Mouse (Mus musculus) stomach, postnatal 0 days (tissue): Measurements from ENCODE around the gene Olfr98. TPM values are rescaled to one million over a fixed set of nuclear protein-coding genes. Genes with fewer than 3 reads are reported as not detected.
"Not testable (repeated sequence)": the region's sequence is repeated elsewhere in the genome, so short reads cannot be mapped to it uniquely, and the experiment has no call there.

ENCODE experiments used
- ATAC-seq: fragments of 200-750 bp; cut with Nextera tagmentation; 2 replicates; pipeline ENCODE4 v1.8.0; 2017; ENCODE audit not compliant: low FRiP score, low TSS enrichment
- DNase-seq: peaks from one replicate; pipeline ENCODE4 v3.0.0-alpha.2; 2016; ENCODE audit warnings: low spot score
- H3K27ac ChIP-seq: fragments of 300-500 bp; sonication (generic); replicated peaks from 2 replicates; pipeline ENCODE4 v1.5.1; 2014; ENCODE audit warnings: mild to moderate bottlenecking, control low read depth
- H3K27me3 ChIP-seq: fragments of 300-500 bp; sonication (generic); 2 replicates; pipeline ENCODE4 v1.6.1; 2014; ENCODE audit warnings: low read length; ENCODE audit not compliant: control insufficient read depth, insufficient read depth
- H3K36me3 ChIP-seq: fragments of 300-500 bp; sonication (generic); 2 replicates; pipeline ENCODE4 v1.6.1; 2014; ENCODE audit warnings: low read length, mixed read lengths; ENCODE audit not compliant: control insufficient read depth, insufficient read depth
- H3K4me1 ChIP-seq: fragments of 300-500 bp; sonication (generic); replicated peaks from 2 replicates; pipeline ENCODE4 v1.6.1; 2014; ENCODE audit warnings: antibody characterized with exemption; ENCODE audit not compliant: control insufficient read depth, insufficient read depth
- H3K4me2 ChIP-seq: fragments of 300-500 bp; sonication (generic); replicated peaks from 2 replicates; pipeline ENCODE4 v1.6.1; 2014; ENCODE audit warnings: low read depth, mild to moderate bottlenecking, control low read depth, moderate library complexity
- H3K4me3 ChIP-seq: fragments of 300-500 bp; sonication (generic); 2 replicates; pipeline ENCODE4 v1.5.1; 2014; ENCODE audit warnings: low read depth, low read length, control low read depth
- H3K9ac ChIP-seq: fragments of 300-500 bp; sonication (generic); 2 replicates; pipeline ENCODE4 v1.6.1; 2014; ENCODE audit warnings: mild to moderate bottlenecking, low read length, control low read depth, mixed read lengths
- H3K9me3 ChIP-seq: fragments of 300-500 bp; sonication (generic); 2 replicates; pipeline ENCODE4 v1.6.1; 2016; ENCODE audit warnings: low read length; ENCODE audit not compliant: control insufficient read depth
- CTCF ChIP-seq: IDR thresholded peaks from 2 replicates; pipeline ENCODE4 v1.5.1; 2016; ENCODE audit warnings: antibody characterized with exemption, low read depth, mild to moderate bottlenecking, moderate library complexity
- EP300 ChIP-seq: optimal IDR thresholded peaks from 2 replicates; pipeline ENCODE3; 2016; ENCODE audit warnings: antibody characterized with exemption
- WGBS: fragments of 180-500 bp; shearing (Covaris S2); extraction: QIAGEN DNeasy Blood & Tissue Kit; methylation state at CpG from one replicate; pipeline ENCODE4 v1.1.7; 2014; 5-methylcytosine and 5-hydroxymethylcytosine counted together
- polyA plus RNA-seq: library from polyadenylated mRNA; unstranded; fragments of >200 nt; fragmentation: Nextera tagmentation; extraction: Ambion mirVana; gene quantifications from 2 replicates; pipeline ENCODE4 v1.2.1, GENCODE M21; 2015

Olfr98 gene
- polyA plus RNA-seq, 1 experiment from 2014 or later: not detected

DNA sequence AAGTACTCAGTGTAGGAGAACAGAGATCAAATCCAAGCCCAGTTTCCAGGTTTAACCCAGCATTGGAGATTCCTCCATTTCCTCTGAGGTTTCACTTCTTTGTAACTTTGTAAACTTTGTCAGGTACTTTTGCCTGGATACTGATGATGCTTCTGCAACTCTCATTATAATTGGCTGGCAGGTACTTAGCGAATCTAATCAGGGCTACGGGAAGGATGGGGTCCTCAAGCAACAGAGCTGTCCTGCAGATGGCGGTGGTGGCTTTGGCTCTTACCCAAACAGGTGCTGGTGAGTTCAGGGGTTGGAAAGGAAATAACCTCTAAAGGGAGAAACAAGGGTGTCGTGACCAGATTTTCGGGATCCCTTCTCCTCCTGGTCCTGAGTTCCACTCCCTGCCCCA lies 16.8 kb downstream of the Olfr98 start:
- DNase-seq: peak; percentile 29
- Histone ChIP-seq H3K36me3 (no peaks in the 10 kb centered on the region), H3K9ac (no peak overlapping the region), H3K4me2 (no peak overlapping the region), H3K4me1 (no peaks in the 10 kb centered on the region), H3K27ac (no peak overlapping the region), H3K4me3 (no peak overlapping the region), H3K9me3 (no peaks in the 10 kb centered on the region), H3K27me3 (no peaks in the 10 kb centered on the region)
- peak; percentile 60; the same call in 1 of the 2 replicates for ATAC-seq
- 30% methylated on average over 5 of the region's 5 CpGs for WGBS
- TF ChIP-seq EP300 (no peak), CTCF (peak; percentile 20; the same call in 1 of the 2 replicates)

DNA sequence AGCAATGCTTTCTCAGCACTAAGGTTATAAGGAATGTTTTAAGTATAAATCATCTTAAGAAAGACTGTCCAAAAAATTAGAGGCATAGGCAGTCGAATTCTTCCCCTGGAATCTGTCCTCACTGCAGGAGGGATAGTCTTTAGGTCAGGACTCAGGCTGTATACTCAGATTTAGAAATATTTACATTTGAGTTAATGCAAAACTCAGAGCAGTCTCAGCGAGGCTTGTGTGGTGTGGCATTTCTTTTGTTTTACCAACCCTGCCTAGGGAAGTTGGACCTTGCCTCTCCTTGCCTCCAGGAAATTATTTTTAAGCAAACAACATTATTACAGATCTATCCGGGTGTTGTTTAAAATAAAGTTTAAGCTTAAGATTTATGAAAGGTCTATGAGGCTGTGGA lies 21.4 kb downstream of the Olfr98 start:
- peak; percentile 15 for DNase-seq
- TF ChIP-seq CTCF (no peak), EP300 (no peak)

DNA sequence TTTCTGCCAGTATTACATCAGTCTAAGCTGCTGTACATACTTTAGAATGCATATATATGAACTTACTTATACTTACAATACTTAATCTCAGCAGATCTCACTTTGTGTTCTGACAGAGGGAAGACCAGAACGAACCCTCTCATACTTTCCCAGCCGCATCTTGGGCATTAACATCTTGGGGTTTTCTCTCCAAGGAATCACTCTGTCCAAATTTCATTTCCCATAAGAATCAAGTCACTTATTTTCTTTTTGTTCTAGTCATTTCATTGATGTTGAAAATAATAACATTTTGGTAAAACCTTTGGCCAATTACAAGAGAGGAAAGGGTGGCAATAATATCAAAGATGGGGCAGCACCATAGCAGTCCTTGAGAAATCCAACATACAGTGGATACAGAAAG lies 26.3 kb downstream of the Olfr98 start, which contains the start of gene Olfr97:
TSS of gene Olfr97 (minus strand) at position 101 of the 400 bp plus-strand sequence.
- not testable (repeated sequence) for H3K36me3 ChIP-seq, H3K27me3 ChIP-seq, H3K9me3 ChIP-seq, H3K4me2 ChIP-seq, ATAC-seq, H3K9ac ChIP-seq, H3K4me1 ChIP-seq, H3K4me3 ChIP-seq, H3K27ac ChIP-seq, DNase-seq
- 86% methylated on average over 2 of the region's 2 CpGs for WGBS

More for the DNA sequence above, 21.4 kb downstream of the Olfr98 start:
- no peak overlapping the region for H3K9ac ChIP-seq
- ATAC-seq: peak; percentile 69; the same call in 1 of the 2 replicates
- no peak overlapping the region for H3K4me2 ChIP-seq
- H3K27ac ChIP-seq: no peak overlapping the region
- no peaks in the 10 kb centered on the region for H3K9me3 ChIP-seq
- WGBS: 8% methylated on average over 3 of the region's 3 CpGs
- H3K4me3 ChIP-seq: no peak overlapping the region
- H3K27me3 ChIP-seq: no peaks in the 10 kb centered on the region
- H3K4me1 ChIP-seq: no peaks in the 10 kb centered on the region
- H3K36me3 ChIP-seq: no peaks in the 10 kb centered on the region

DNA sequence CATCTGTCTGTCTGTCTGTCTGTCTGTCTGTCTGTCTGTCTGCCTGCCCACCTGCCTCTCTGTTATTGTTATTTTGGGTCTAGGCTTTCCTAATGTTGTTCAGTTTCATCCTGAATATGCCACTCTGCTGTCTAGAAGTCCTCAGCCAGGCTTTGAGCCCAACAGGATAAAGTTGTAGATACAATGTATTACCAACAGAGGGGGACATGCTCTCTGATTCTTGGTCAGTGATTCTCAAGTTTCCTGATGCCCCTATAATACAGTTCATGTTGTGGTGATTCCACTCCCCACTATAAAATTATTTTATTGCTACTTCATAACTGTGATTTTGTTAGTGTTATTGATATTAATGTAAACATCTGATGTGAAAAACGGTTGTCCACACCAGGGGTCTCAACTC lies 41.7 kb downstream of the Olfr98 start:
- TF ChIP-seq EP300 (no peak), CTCF (peak; percentile 64)
- Histone ChIP-seq H3K36me3 (no peaks in the 10 kb centered on the region), H3K4me3 (no peak overlapping the region), H3K9me3 (no peaks in the 10 kb centered on the region), H3K9ac (no peak overlapping the region), H3K27ac (no peak overlapping the region), H3K4me1 (no peaks in the 10 kb centered on the region), H3K4me2 (no peak overlapping the region), H3K27me3 (no peaks in the 10 kb centered on the region)
- ATAC-seq (no peak), DNase-seq (no peak)
- 23% methylated on average over 1 of the region's 1 CpGs for WGBS

DNA sequence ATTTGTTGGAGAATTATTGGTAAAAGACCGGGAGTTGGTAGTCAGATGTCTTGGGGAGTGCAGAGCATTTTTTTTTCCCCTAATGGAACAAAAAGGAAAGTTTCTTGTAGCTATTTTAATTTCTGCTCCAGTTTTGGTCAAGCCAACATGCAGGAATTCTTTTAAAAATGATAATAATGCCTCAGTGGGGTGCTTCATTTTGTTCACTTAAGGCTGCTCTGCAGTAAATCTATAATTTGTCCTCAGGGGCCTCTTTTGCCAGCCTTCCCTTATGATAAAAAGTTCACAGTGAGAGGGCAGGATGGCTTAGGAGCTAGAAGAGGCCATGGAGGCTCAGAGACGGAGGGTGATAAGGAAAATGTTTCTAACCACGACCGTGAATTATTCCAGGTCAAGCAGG lies 43.7 kb downstream of the Olfr98 start, which contains the start of gene Olfr96:
TSS of gene Olfr96 (plus strand) at position 301 of the 400 bp plus-strand sequence.
- Histone ChIP-seq H3K4me1 (no peaks in the 10 kb centered on the region), H3K4me3 (no peak within 1 kb of the TSS), H3K36me3 (no peaks in the 10 kb centered on the region), H3K27me3 (no peaks in the 10 kb centered on the region), H3K9ac (no peak within 1 kb of the TSS), H3K27ac (no peak within 1 kb of the TSS), H3K9me3 (no peaks in the 10 kb centered on the region), H3K4me2 (no peak within 1 kb of the TSS)
- 51% methylated on average over 4 of the region's 4 CpGs for WGBS
- no peak for TF ChIP-seq EP300
- no peak for TF ChIP-seq CTCF
- ATAC-seq (no peak), DNase-seq (no peak)

DNA sequence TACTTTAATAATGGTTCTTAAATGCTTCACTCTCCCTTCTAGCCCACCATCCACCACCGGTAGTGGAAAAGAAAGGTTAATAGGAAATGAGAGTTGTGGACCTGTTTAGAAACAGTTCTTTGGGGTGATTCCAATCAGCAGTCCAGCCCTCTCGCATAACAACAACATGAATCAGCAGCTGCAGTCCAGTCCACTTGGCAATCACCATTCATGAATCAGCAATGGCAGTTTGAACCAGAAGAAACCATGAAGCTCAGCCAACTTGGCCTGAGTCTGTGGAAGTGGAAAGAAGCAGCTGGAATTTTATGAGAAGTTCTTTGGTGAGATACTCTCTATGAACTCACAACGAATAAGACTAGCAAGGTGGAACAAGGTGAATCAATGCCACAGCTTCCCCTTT lies 45.1 kb downstream of the Olfr98 start:
- ATAC-seq (no peak), DNase-seq (no peak)
- Histone ChIP-seq H3K9me3 (no peaks in the 10 kb centered on the region), H3K9ac (no peak overlapping the region), H3K4me3 (no peak overlapping the region), H3K4me1 (no peaks in the 10 kb centered on the region), H3K36me3 (no peaks in the 10 kb centered on the region), H3K4me2 (no peak overlapping the region), H3K27me3 (no peaks in the 10 kb centered on the region), H3K27ac (no peak overlapping the region)
- 61% methylated on average over 3 of the region's 3 CpGs for WGBS
- TF ChIP-seq CTCF (no peak), EP300 (no peak)
